Comparison of ENCODE assay signal across 16 mouse cellular contexts in the genomic region with DNA sequence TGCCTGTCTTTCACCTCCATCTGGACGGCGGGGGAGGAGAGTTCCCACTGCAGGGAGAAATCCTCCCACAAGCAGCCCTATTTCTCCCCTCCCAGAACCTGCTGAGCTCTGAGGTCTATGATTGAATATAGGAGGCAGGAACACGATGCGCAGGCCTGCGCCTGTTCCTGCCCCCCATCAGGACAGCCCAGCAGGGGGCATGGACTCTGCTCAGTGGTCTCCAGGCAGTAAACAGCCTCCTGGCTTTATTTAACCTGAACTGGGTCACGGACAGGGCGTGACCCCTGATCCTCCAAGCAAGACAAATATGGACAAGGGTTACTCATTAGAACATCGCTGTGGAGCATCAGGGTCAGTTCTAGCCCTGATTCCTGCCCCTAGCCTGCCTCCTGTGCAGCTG. TPM values are rescaled to one million over a fixed set of nuclear protein-coding genes. Genes with fewer than 3 reads are reported as not detected.
DNase-seq lines count a peak whose midpoint lies in the region; ATAC-seq and TF ChIP-seq lines count a peak whose summit lies in the region.
"Had no signal": no experiment of that assay in that cellular context is flagged by ENCODE, and none has a peak within 500 bp of the region (broad histone marks: within the 10 kb centered on the region; RNA-seq: fewer than 3 reads in every experiment).

No protein-coding gene starts in this region.

- no peak overlapping the region for H3K9ac ChIP-seq in midbrain, embryonic 14.5 days (replicated peaks; ENCODE audit: low read length)
- H3K9ac ChIP-seq in limb, embryonic 13.5 days, result peak overlapping the region; percentile 43; the same call in 1 of the 2 replicates
- H3K9ac ChIP-seq: limb, embryonic 15.5 days; neural tube, embryonic 12.5 days had no signal

- ATAC-seq in midbrain, embryonic 14.5 days (ENCODE audit: low FRiP score, low TSS enrichment), result no peak
- no peak for ATAC-seq in limb, embryonic 13.5 days (ENCODE audit: low FRiP score, low read depth)
- ATAC-seq: Patski had no signal

- DNase-seq in midbrain, embryonic 10.5 days (ENCODE audit: low spot score), result no peak
- DNase-seq in midbrain, embryonic 14.5 days, result no peak
- DNase-seq in kidney, adult 2 months, result peak; percentile 95
- peak; percentile 35 for DNase-seq in retina, postnatal 1 day
- no peak for DNase-seq in gastrocnemius, postnatal 4 days (ENCODE audit: low spot score in 2 of 2)
- no peak for DNase-seq in urinary bladder, postnatal 14 days (ENCODE audit: low spot score)
- no peak for DNase-seq in frontal cortex, postnatal 36 days (ENCODE audit: low spot score in 2 of 2)
- DNase-seq: adrenal gland, postnatal 10 days; gastrocnemius, adult 2 months had no signal

- H3K27ac ChIP-seq in midbrain, embryonic 10.5 days (replicated peaks), result 0 out of 2 replicates have a peak overlapping the region, but pooled peaks have one; percentile 13
- H3K27ac ChIP-seq in midbrain, embryonic 14.5 days (replicated peaks; ENCODE audit: low read depth, low read length), result no peak overlapping the region
- peak overlapping the region; percentile 58 for H3K27ac ChIP-seq in kidney, adult 2 months (ENCODE audit: insufficient read depth, low read depth, low read length)
- H3K27ac ChIP-seq in limb, embryonic 13.5 days, result no peak overlapping the region
- H3K27ac ChIP-seq: gastrocnemius, adult 2 months; limb, embryonic 15.5 days; neural tube, embryonic 12.5 days had no signal

- H3K9me3 ChIP-seq in midbrain, embryonic 10.5 days (replicated peaks), result no peaks in the 10 kb centered on the region
- no peaks in the 10 kb centered on the region for H3K9me3 ChIP-seq in midbrain, embryonic 14.5 days (ENCODE audit: control insufficient read depth, low read length)
- H3K9me3 ChIP-seq in limb, embryonic 13.5 days, result no peaks in the 10 kb centered on the region
- H3K9me3 ChIP-seq: limb, embryonic 15.5 days; neural tube, embryonic 12.5 days had no signal

- H3K36me3 ChIP-seq in midbrain, embryonic 10.5 days, result peaks cover 34% of the 10 kb centered on the region
- H3K36me3 ChIP-seq in midbrain, embryonic 14.5 days (ENCODE audit: control insufficient read depth, insufficient read depth, low read length), result peaks cover 58% of the 10 kb centered on the region
- peaks cover 7% of the 10 kb centered on the region for H3K36me3 ChIP-seq in kidney, adult 2 months (ENCODE audit: control insufficient read depth, insufficient read depth, low read length)
- peaks cover 66% of the 10 kb centered on the region for H3K36me3 ChIP-seq in limb, embryonic 13.5 days

- TF ChIP-seq POLR2A in kidney, adult 2 months (IDR thresholded peaks at IDR 0.05; ENCODE audit: low read depth, low read length), result no peak

- H3K27me3 ChIP-seq in midbrain, embryonic 10.5 days (ENCODE audit: low read depth, poor library complexity, severe bottlenecking), result no peaks in the 10 kb centered on the region
- H3K27me3 ChIP-seq in midbrain, embryonic 14.5 days (ENCODE audit: control insufficient read depth, insufficient read depth, low read length), result no peaks in the 10 kb centered on the region
- no peaks in the 10 kb centered on the region for H3K27me3 ChIP-seq in kidney, adult 2 months (replicated peaks; ENCODE audit: control insufficient read depth, insufficient read depth, low read length)
- no peaks in the 10 kb centered on the region for H3K27me3 ChIP-seq in limb, embryonic 13.5 days
- H3K27me3 ChIP-seq: limb, embryonic 15.5 days; neural tube, embryonic 12.5 days; Patski had no signal

- no peak overlapping the region for H3K4me3 ChIP-seq in midbrain, embryonic 10.5 days
- no peak overlapping the region for H3K4me3 ChIP-seq in midbrain, embryonic 14.5 days (replicated peaks; ENCODE audit: low read depth, low read length)
- H3K4me3 ChIP-seq in kidney, adult 2 months (ENCODE audit: insufficient read depth, low read depth, low read length), result no peak overlapping the region
- no peak overlapping the region for H3K4me3 ChIP-seq in limb, embryonic 13.5 days
- H3K4me3 ChIP-seq: gastrocnemius, adult 2 months; limb, embryonic 15.5 days; neural tube, embryonic 12.5 days had no signal

- H3K4me2 ChIP-seq in midbrain, embryonic 14.5 days (ENCODE audit: low read length), result no peak overlapping the region
- no peak overlapping the region for H3K4me2 ChIP-seq in limb, embryonic 13.5 days (replicated peaks)
- H3K4me2 ChIP-seq: heart, embryonic 11.5 days; limb, embryonic 15.5 days; neural tube, embryonic 12.5 days had no signal

- WGBS in midbrain, embryonic 10.5 days, result 44% methylated on average over 8 of the region's 8 CpGs
- 44% methylated on average over 8 of the region's 8 CpGs for WGBS in midbrain, embryonic 14.5 days
- WGBS in kidney, adult 2 months, result 57% methylated on average over 8 of the region's 8 CpGs
- WGBS in limb, embryonic 13.5 days, result 45% methylated on average over 8 of the region's 8 CpGs

- 0 out of 2 replicates have a peak, but pooled peaks have one; percentile 14 for TF ChIP-seq CTCF in kidney, adult 2 months (conservative IDR thresholded peaks at IDR 0.05; ENCODE audit: insufficient read depth, insufficient read length, low read depth, low read length)

- peaks cover 13% of the 10 kb centered on the region for H3K4me1 ChIP-seq in midbrain, embryonic 10.5 days
- no peaks in the 10 kb centered on the region for H3K4me1 ChIP-seq in midbrain, embryonic 14.5 days (ENCODE audit: control insufficient read depth, insufficient read depth, low read length)
- H3K4me1 ChIP-seq in kidney, adult 2 months (ENCODE audit: control insufficient read depth, insufficient read depth, low read length), result peaks cover 29% of the 10 kb centered on the region
- no peaks in the 10 kb centered on the region for H3K4me1 ChIP-seq in limb, embryonic 13.5 days
- H3K4me1 ChIP-seq: limb, embryonic 15.5 days had no signal

RNA-seq across cellular contexts. Expression of a gene that starts 4.3 kb away (rescaled TPM):
- polyA plus RNA-seq in midbrain, embryonic 10.5 days (2016; fragmentation: Nextera tagmentation; extraction: Ambion mirVana), result not detected in 2 replicates
- polyA plus RNA-seq in midbrain, embryonic 14.5 days (2014; fragmentation: Nextera tagmentation; extraction: Ambion mirVana), result not detected in 2 replicates
- 126 and 141 TPM in 2 replicates for polyA plus RNA-seq in kidney, adult 2 months (2012; rRNA removed)
- polyA plus RNA-seq in limb, embryonic 13.5 days (2015; fragmentation: Nextera tagmentation; extraction: Ambion mirVana), result 0.14 and 1.3 TPM in 2 replicates
- 1 to 10 TPM in 1 of 2 experiments, under 1 TPM in 1; 0.32 to 2.7 TPM for total RNA-seq in gastrocnemius, postnatal 4 days (2021)
- total RNA-seq: gastrocnemius, adult 2 months had no signal
- polyA plus RNA-seq: hindbrain, embryonic 11.5 days; thymus, postnatal 0 days had no signal

RNA-seq across cellular contexts. Expression of a gene that starts 10.8 kb away (rescaled TPM):
- polyA plus RNA-seq in midbrain, embryonic 10.5 days (2016; fragmentation: Nextera tagmentation; extraction: Ambion mirVana), result 5.7 and 7.5 TPM in 2 replicates
- polyA plus RNA-seq in midbrain, embryonic 14.5 days (2014; fragmentation: Nextera tagmentation; extraction: Ambion mirVana), result 5.7 and 7.4 TPM in 2 replicates
- polyA plus RNA-seq in kidney, adult 2 months (2012; rRNA removed), result 17.7 and 21.0 TPM in 2 replicates
- polyA plus RNA-seq in limb, embryonic 13.5 days (2015; fragmentation: Nextera tagmentation; extraction: Ambion mirVana), result 5.8 and 5.9 TPM in 2 replicates
- 10 to 100 TPM in 1 of 2 experiments, 1 to 10 TPM in 1; 9.3 to 10.4 TPM for total RNA-seq in gastrocnemius, postnatal 4 days (2021)

RNA-seq across cellular contexts. Expression of a gene that starts 17.8 kb away (rescaled TPM):
- 10.2 and 10.6 TPM in 2 replicates for polyA plus RNA-seq in midbrain, embryonic 10.5 days (2016; fragmentation: Nextera tagmentation; extraction: Ambion mirVana)
- 1.1 and 2.5 TPM in 2 replicates for polyA plus RNA-seq in midbrain, embryonic 14.5 days (2014; fragmentation: Nextera tagmentation; extraction: Ambion mirVana)
- polyA plus RNA-seq in kidney, adult 2 months (2012; rRNA removed), result 14.2 and 14.6 TPM in 2 replicates
- polyA plus RNA-seq in limb, embryonic 13.5 days (2015; fragmentation: Nextera tagmentation; extraction: Ambion mirVana), result 26.4 and 26.9 TPM in 2 replicates
- total RNA-seq in gastrocnemius, postnatal 4 days (2021), result 10 to 100 TPM in 1 of 2 experiments, 1 to 10 TPM in 1; 9.6 to 12.6 TPM

RNA-seq across cellular contexts. Expression of a gene that starts 21.2 kb away (rescaled TPM):
- 69.6 and 70.2 TPM in 2 replicates for polyA plus RNA-seq in midbrain, embryonic 10.5 days (2016; fragmentation: Nextera tagmentation; extraction: Ambion mirVana)
- 2.7 and 38.5 TPM in 2 replicates for polyA plus RNA-seq in midbrain, embryonic 14.5 days (2014; fragmentation: Nextera tagmentation; extraction: Ambion mirVana)
- 17.2 and 29.9 TPM in 2 replicates for polyA plus RNA-seq in kidney, adult 2 months (2012; rRNA removed)
- polyA plus RNA-seq in limb, embryonic 13.5 days (2015; fragmentation: Nextera tagmentation; extraction: Ambion mirVana), result 227 and 235 TPM in 2 replicates
- total RNA-seq in gastrocnemius, postnatal 4 days (2021), result 100 to 1,000 TPM; 130 to 141 TPM

RNA-seq across cellular contexts. Expression of a gene that starts 42.9 kb away (rescaled TPM):
- polyA plus RNA-seq in midbrain, embryonic 10.5 days (2016; fragmentation: Nextera tagmentation; extraction: Ambion mirVana), result 67.3 and 72.2 TPM in 2 replicates
- 59.9 and 89.5 TPM in 2 replicates for polyA plus RNA-seq in midbrain, embryonic 14.5 days (2014; fragmentation: Nextera tagmentation; extraction: Ambion mirVana)
- 88.0 and 92.7 TPM in 2 replicates for polyA plus RNA-seq in kidney, adult 2 months (2012; rRNA removed)
- 60.8 and 63.0 TPM in 2 replicates for polyA plus RNA-seq in limb, embryonic 13.5 days (2015; fragmentation: Nextera tagmentation; extraction: Ambion mirVana)
- total RNA-seq in gastrocnemius, postnatal 4 days (2021), result 10 to 100 TPM; 97.2 TPM

Comparison
In these comparisons a context has a peak if more than half of its experiments do, and no peak if none do; other contexts are left out.
1. H3K27ac ChIP-seq: peak in midbrain, embryonic 10.5 days (single experiment) and kidney, adult 2 months (single experiment); none in midbrain, embryonic 14.5 days (single experiment) and limb, embryonic 13.5 days (single experiment).
2. DNase-seq: peak in kidney, adult 2 months (single experiment) and retina, postnatal 1 day (single experiment); none in midbrain, embryonic 10.5 days (single experiment), midbrain, embryonic 14.5 days (single experiment), gastrocnemius, postnatal 4 days (0 of 2), urinary bladder, postnatal 14 days (single experiment) and frontal cortex, postnatal 36 days (0 of 2).
3. RNA of a gene that starts 4.3 kb away (polyA plus RNA-seq): 126 to 141 TPM in kidney, adult 2 months; 0.14 to 1.3 TPM in limb, embryonic 13.5 days, not detected in midbrain, embryonic 10.5 days and not detected in midbrain, embryonic 14.5 days; every median in the first group is over 10 times any median in the second.